25 mouse cellular contexts compared by ENCODE assay signal in the genomic region with DNA sequence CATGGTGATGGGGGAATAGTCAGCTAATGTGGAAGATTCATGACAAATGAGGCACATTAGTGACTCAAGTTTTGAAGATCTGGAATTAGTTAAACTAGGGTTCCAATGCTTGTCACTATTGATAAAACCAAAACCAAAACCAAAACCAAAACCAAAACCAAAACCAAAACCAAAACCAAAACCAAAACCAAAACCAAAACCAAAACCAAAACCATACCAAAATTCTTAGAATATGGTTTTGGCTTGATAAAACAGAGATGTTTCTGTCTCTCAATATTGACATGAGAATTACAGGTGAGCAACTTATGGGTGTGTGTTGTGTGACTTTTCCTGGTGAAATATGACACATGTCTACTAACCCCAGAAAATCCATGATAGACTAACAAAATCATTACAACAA. TPM values are rescaled to one million over a fixed set of nuclear protein-coding genes. Genes with fewer than 3 reads are reported as not detected.
"Had no signal": no experiment of that assay in that cellular context is flagged by ENCODE, and none has a peak within 500 bp of the region (broad histone marks: within the 10 kb centered on the region; RNA-seq: fewer than 3 reads in every experiment).

No protein-coding gene starts in this region.

- DNase-seq: lung, adult 2 months; lung, postnatal 14 days; lung, postnatal 36 days; right cerebral cortex, postnatal 14 days; thymus, adult 2 months; thymus, postnatal 25 days; thymus, postnatal 4 days had no signal

- H3K4me1 ChIP-seq: lung, embryonic 15.5 days; megakaryocyte, embryonic 14.5 days; midbrain, embryonic 13.5 days; midbrain, embryonic 15.5 days; neural tube, embryonic 12.5 days; stomach, embryonic 15.5 days had no signal

- H3K36me3 ChIP-seq: lung, embryonic 15.5 days; midbrain, embryonic 13.5 days; midbrain, embryonic 15.5 days; neural tube, embryonic 12.5 days; stomach, embryonic 15.5 days had no signal

- H3K27ac ChIP-seq: lung, embryonic 15.5 days; macrophage; midbrain, embryonic 13.5 days; midbrain, embryonic 15.5 days; neural tube, embryonic 12.5 days; stomach, embryonic 15.5 days; stomach, postnatal 0 days had no signal

- H3K4me2 ChIP-seq: lung, embryonic 15.5 days; midbrain, embryonic 11.5 days; midbrain, embryonic 13.5 days; midbrain, embryonic 15.5 days; neural tube, embryonic 12.5 days; stomach, embryonic 15.5 days had no signal

- H3K4me3 ChIP-seq: lung, embryonic 15.5 days; megakaryocyte, embryonic 14.5 days; midbrain, embryonic 13.5 days; midbrain, embryonic 15.5 days; neural tube, embryonic 12.5 days; stomach, embryonic 15.5 days had no signal

- ATAC-seq: lung, postnatal 0 days; midbrain, embryonic 13.5 days; midbrain, embryonic 15.5 days had no signal

- H3K27me3 ChIP-seq: lung, embryonic 15.5 days; megakaryocyte, embryonic 14.5 days; midbrain, embryonic 13.5 days; midbrain, embryonic 15.5 days; neural tube, embryonic 12.5 days; stomach, embryonic 15.5 days had no signal

- H3K9ac ChIP-seq: lung, embryonic 15.5 days; midbrain, embryonic 13.5 days; midbrain, embryonic 15.5 days; neural tube, embryonic 12.5 days; stomach, embryonic 15.5 days had no signal

- H3K9me3 ChIP-seq: lung, embryonic 15.5 days; megakaryocyte, embryonic 14.5 days; midbrain, embryonic 13.5 days; midbrain, embryonic 15.5 days; neural tube, embryonic 12.5 days; stomach, embryonic 15.5 days had no signal

RNA-seq across cellular contexts. Expression of a gene that starts 30.1 kb away (rescaled TPM):
- total RNA-seq: megakaryocyte progenitor cell, adult 5-6 weeks; midbrain, postnatal 0 days; monocyte, adult 5-6 weeks; neutrophil, adult 5-6 weeks had no signal
- polyA plus RNA-seq: lung, adult 2 months; lung, embryonic 15.5 days; lung, postnatal 0 days; macrophage; midbrain, embryonic 11.5 days; midbrain, embryonic 13.5 days; midbrain, embryonic 15.5 days; midbrain, postnatal 0 days; neural tube, embryonic 12.5 days; neural tube, embryonic 14.5 days; spleen, adult 2 months; stomach, embryonic 15.5 days; stomach, postnatal 0 days; testis, adult 2 months; thymus, adult 2 months; urinary bladder, adult 2 months had no signal

RNA-seq across cellular contexts. Expression of a gene that starts 30.2 kb away (rescaled TPM):
- total RNA-seq: midbrain, postnatal 0 days had no signal
- polyA plus RNA-seq: midbrain, embryonic 11.5 days; midbrain, embryonic 13.5 days; midbrain, embryonic 15.5 days; neural tube, embryonic 12.5 days; neural tube, embryonic 14.5 days; testis, adult 2 months had no signal

RNA-seq across cellular contexts. Expression of a gene that starts 34.0 kb away (rescaled TPM):
- total RNA-seq: midbrain, postnatal 0 days had no signal
- polyA plus RNA-seq: midbrain, embryonic 11.5 days; neural tube, embryonic 12.5 days; testis, adult 2 months had no signal
